Mouse (Mus musculus) kidney, embryonic 15.5 days (tissue): ENCODE results near the gene Rgl2. TPM values are rescaled to one million over a fixed set of nuclear protein-coding genes. Genes with fewer than 3 reads are reported as not detected.
"Not testable (repeated sequence)": the region's sequence is repeated elsewhere in the genome, so short reads cannot be mapped to it uniquely, and the experiment has no call there.

Experiments used
- ATAC-seq: fragments of 200-750 bp; cut with Nextera tagmentation; replicated peaks from 2 replicates; pipeline ENCODE4 v1.8.0; 2017; ENCODE audit warnings: moderate TSS enrichment; ENCODE audit not compliant: low FRiP score
- H3K27ac ChIP-seq: fragments of 300-500 bp; sonication (generic); 2 replicates; pipeline ENCODE4 v1.5.1; 2015; ENCODE audit warnings: mild to moderate bottlenecking, inconsistent platforms
- H3K27me3 ChIP-seq: fragments of 300-500 bp; sonication (generic); 2 replicates; pipeline ENCODE4 v1.6.1; 2015; ENCODE audit warnings: inconsistent platforms
- H3K36me3 ChIP-seq: fragments of 300-500 bp; sonication (generic); 2 replicates; pipeline ENCODE4 v1.6.1; 2015; ENCODE audit warnings: inconsistent platforms
- H3K4me1 ChIP-seq: fragments of 300-500 bp; sonication (generic); 2 replicates; pipeline ENCODE4 v1.6.1; 2015; ENCODE audit warnings: inconsistent platforms
- H3K4me2 ChIP-seq: fragments of 300-500 bp; sonication (generic); 2 replicates; pipeline ENCODE4 v1.6.1; 2015; ENCODE audit warnings: moderate library complexity, mild to moderate bottlenecking, inconsistent platforms
- H3K4me3 ChIP-seq: fragments of 300-500 bp; sonication (generic); replicated peaks from 2 replicates; pipeline ENCODE4 v1.5.1; 2015; ENCODE audit warnings: mild to moderate bottlenecking, inconsistent platforms
- H3K9ac ChIP-seq: fragments of 300-500 bp; sonication (generic); 2 replicates; pipeline ENCODE4 v1.6.1; 2015; ENCODE audit warnings: mild to moderate bottlenecking, inconsistent platforms
- H3K9me3 ChIP-seq: fragments of 300-500 bp; sonication (generic); replicated peaks from 2 replicates; pipeline ENCODE4 v1.6.1; 2016; ENCODE audit warnings: inconsistent platforms
- WGBS: fragments of 180-500 bp; shearing (Covaris S2); methylation state at CpG from one replicate; pipeline ENCODE4 v1.1.7; 2015; ENCODE audit warnings: mixed read lengths; 5-methylcytosine and 5-hydroxymethylcytosine counted together
- polyA plus RNA-seq: library from polyadenylated mRNA; unstranded; fragments of >200 nt; fragmentation: Nextera tagmentation; extraction: Ambion mirVana; gene quantifications from 2 replicates; pipeline ENCODE4 v1.2.1, GENCODE M21; 2015

Rgl2 gene
- polyA plus RNA-seq = 30.7 and 34.5 TPM in 2 replicates

DNA sequence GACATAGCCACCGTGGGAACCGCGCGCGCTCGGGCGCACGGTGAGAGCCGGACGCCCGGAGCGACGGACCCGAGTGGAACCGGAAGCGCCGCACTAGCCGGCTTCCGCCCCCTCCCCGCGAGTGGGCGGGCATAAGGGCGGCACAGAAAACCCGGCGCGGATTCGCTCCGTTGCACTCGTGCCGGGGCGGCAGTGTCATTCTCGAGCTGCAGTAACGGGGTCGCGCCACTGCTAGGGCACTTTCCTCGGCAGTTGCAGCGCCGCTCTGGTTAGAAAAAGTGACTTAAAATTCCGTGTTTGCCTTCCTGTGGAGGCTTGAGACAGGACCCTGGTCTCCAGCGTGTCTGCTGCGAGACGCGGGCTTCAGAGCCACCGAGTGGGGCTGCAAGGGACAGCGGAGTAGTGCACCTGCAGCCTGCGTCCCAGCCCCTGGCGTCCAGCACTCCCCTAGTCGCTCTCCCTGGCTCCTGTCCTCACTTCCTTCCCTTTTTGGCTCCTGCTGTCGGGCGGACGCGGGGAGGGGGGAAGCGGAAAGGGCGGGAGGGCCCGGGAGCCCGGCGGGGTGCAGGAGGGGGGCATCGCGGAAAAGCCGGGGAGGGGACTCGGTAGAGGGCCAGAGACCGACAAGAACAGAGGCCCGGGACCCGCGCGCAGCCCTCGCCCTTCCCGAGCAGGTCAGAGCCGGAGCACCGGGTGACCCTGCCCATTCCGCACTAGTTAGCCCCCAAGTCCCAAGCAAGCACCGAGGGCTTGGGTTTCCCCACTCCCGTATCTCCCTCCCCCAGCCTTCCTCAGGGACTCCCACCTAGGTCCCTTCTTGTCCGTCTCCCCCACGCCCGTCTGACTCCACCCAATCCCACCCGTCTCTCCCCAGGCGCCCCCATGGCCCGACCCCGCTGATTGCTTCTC, at the start of gene Rgl2:
TSS of gene Rgl2 (plus strand) at position 173 of the 909 bp plus-strand sequence.
- Histone ChIP-seq H3K9me3 (no peaks in the 10 kb centered on the region), H3K4me2 (peak within 1 kb of the TSS; percentile 99), H3K27me3 (no peaks in the 10 kb centered on the region), H3K27ac (peak within 1 kb of the TSS; percentile 98), H3K36me3 (peaks cover 33% of the 10 kb centered on the region), H3K4me1 (peaks cover 24% of the 10 kb centered on the region), H3K9ac (peak within 1 kb of the TSS; percentile 90), H3K4me3 (peak within 1 kb of the TSS; percentile 87)
- ATAC-seq = peak; percentile 83
- WGBS = under 1% methylated on average over 79 of the region's 80 CpGs

DNA sequence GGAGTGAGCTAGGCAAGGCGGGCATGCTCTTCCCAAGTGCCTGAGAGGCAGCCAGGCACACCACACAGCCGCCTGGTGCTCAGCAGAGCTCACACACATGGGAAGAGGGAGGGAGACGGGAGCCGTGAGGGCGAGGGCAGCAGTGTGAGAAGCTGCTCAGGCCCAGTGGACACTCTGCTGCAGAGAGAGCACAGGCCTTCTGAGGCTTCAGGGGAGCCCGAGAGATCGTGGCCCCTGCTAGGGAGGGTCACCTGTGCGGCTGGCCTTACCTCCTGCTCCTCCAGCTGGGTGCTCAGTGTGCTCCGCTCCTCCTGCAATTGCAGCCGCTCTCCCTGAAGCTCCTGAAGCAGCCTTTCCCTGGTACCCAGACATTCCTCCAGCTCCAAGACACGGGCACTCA, 45.0 kb upstream of the Rgl2 start:
- not testable (repeated sequence) for H3K4me2 ChIP-seq, H3K9ac ChIP-seq, H3K27me3 ChIP-seq, H3K9me3 ChIP-seq, ATAC-seq, H3K4me3 ChIP-seq, H3K27ac ChIP-seq
- WGBS = 92% methylated on average over 10 of the region's 11 CpGs
- Histone ChIP-seq H3K36me3 (peaks cover 60% of the 10 kb centered on the region), H3K4me1 (peaks cover 14% of the 10 kb centered on the region)

DNA sequence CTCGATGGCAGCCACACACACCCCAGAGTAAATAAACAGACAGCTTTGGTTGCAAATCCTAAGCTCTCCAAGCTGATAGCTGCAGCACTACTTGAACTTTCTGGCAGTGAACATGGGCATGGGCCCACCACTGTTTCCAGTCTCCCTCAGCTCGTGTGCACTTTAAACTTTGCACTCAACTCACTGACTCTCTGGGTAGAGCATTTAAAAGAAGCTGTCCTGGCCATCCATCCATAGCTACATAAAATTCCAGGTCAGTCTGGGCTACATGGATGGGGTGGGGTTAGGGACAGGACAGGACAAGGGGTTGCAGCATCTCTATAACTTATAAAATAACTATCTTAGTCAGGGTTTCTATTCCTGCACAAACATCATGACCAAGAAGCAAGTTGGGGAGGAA, 41.5 kb upstream of the Rgl2 start:
- not testable (repeated sequence) for H3K9me3 ChIP-seq, H3K9ac ChIP-seq, H3K27me3 ChIP-seq, ATAC-seq, H3K27ac ChIP-seq, H3K4me3 ChIP-seq
- Histone ChIP-seq H3K4me2 (peak overlapping the region; percentile 63; the same call in 1 of the 2 replicates), H3K36me3 (peaks cover 31% of the 10 kb centered on the region), H3K4me1 (peaks cover 18% of the 10 kb centered on the region)
- WGBS = 70% methylated on average over 2 of the region's 2 CpGs

DNA sequence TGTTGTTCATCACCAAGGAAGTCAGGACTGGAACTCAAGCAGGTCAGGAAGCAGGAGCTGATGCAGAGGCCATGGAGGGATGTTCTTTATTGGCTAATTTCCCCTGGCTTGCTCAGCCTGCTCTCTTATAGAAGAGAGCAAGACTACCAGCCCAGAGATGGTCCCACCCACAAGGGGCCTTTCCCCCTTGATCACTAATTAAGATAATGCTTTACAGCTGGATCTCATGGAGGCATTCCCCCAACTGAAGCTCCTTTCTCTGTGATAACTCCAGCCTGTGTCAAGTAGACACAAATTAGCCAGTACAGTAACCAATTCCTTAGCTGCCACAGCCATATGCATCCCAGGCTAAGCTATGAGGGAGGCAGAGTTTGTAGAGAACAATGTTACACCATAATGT, 41.1 kb upstream of the Rgl2 start:
- H3K9me3 ChIP-seq, H3K27me3 ChIP-seq, H3K9ac ChIP-seq, H3K27ac ChIP-seq, ATAC-seq: not testable (repeated sequence)
- peaks cover 18% of the 10 kb centered on the region for H3K4me1 ChIP-seq
- peaks cover 27% of the 10 kb centered on the region for H3K36me3 ChIP-seq
- H3K4me3 ChIP-seq = 0 out of 2 replicates have a peak overlapping the region, but pooled peaks have one; percentile 7
- peak overlapping the region; percentile 63 for H3K4me2 ChIP-seq

DNA sequence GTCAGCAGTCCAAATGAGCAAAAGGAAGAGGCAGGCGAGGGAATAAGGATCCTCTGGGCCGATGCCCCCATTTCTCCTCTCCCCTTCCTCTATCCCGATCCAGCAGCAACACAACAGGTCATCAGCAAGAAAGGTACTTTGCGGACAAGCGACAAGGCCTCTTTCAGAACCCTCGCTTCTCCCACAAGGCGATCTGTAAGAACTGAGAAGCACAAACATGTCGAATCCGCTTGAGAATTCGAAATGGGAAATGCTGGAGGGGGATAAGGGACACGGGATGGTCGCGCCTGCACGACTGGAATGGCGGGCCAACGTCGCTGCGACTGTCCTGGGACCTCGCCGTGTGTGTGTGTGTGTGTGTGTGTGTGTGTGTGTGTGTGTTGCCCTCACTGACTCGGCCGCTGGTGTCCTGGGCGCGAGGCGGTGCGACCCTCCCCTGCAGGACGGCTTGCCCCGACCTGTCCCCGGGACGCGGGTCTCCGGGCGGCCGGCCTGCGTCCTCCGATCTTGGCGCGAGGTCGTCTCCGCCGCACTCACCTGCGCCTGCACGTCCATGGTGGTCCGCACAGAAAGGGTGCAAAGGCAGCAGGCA, 39.3 kb upstream of the Rgl2 start:
- H3K9ac ChIP-seq = peak overlapping the region; percentile 68
- H3K27ac ChIP-seq = peak overlapping the region; percentile 78
- peaks cover 16% of the 10 kb centered on the region for H3K36me3 ChIP-seq
- H3K4me1 ChIP-seq = peaks cover 18% of the 10 kb centered on the region
- under 1% methylated on average over 36 of the region's 44 CpGs for WGBS
- H3K27me3 ChIP-seq, ATAC-seq, H3K9me3 ChIP-seq: not testable (repeated sequence)
- peak overlapping the region; percentile 63 for H3K4me2 ChIP-seq
- peak overlapping the region; percentile 71 for H3K4me3 ChIP-seq

DNA sequence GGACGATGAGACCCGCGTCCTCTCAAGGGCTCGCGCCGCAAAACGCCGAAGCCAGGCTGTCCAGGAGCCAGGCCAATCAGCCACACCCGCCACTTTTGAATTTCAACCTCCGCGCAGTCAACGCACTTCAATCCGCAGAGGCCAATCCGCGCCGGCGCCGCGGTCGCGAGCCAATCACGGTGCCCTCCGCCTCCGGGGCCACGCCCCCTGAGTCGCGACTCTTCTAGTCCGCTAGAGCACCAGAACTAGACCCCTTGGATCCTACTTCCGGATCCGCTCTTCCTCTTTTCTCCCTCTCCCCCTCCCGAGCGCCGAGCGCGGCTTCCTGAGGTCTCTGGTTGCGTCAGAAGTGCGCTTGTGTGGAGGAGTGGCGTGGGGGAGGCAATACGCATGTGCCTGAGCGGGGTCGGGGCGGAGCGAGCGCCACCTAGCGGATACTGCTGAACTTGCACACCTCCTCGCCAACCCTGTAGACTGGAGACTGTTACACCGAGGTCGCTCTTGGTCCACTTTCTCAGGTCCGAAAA, 38.7 kb upstream of the Rgl2 start, which contains the start of gene Kifc1:
TSS of gene Kifc1 (minus strand) at position 129 of the 527 bp plus-strand sequence.
- Histone ChIP-seq H3K9ac (peak within 1 kb of the TSS; percentile 68), H3K36me3 (peaks cover 11% of the 10 kb centered on the region), H3K27ac (peak within 1 kb of the TSS; percentile 78), H3K4me3 (peak within 1 kb of the TSS; percentile 71), H3K9me3 (no peaks in the 10 kb centered on the region), H3K4me1 (peaks cover 18% of the 10 kb centered on the region), H3K27me3 (no peaks in the 10 kb centered on the region), H3K4me2 (peak within 1 kb of the TSS; percentile 63)
- ATAC-seq = peak; percentile 99
- under 1% methylated on average over 49 of the region's 49 CpGs for WGBS

DNA sequence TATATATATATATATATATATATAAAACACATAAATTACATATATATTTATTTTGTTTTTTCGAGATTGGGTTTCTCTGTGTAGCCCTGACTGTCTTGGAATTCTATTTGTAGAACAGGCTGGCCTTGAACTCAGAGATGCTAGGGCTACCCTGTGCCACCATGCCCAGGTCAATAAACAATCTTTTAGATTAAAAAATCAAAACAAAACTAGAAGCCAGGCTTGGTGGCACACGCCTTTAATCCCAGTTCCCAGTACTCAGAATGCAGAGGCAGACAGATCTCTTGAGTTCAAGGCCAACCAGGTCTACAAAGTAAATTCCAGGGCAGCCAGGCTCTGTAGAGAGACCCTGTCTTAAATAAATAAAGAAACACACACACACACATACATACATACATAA, 38.0 kb upstream of the Rgl2 start:
- WGBS = 68% methylated on average over 2 of the region's 2 CpGs
- no peak overlapping the region for H3K27ac ChIP-seq
- H3K4me1 ChIP-seq = peaks cover 18% of the 10 kb centered on the region
- H3K9me3 ChIP-seq = no peaks in the 10 kb centered on the region
- H3K4me2 ChIP-seq = no peak overlapping the region
- no peak overlapping the region for H3K9ac ChIP-seq
- H3K36me3 ChIP-seq = peaks cover 3% of the 10 kb centered on the region
- no peak for ATAC-seq
- no peaks in the 10 kb centered on the region for H3K27me3 ChIP-seq
- no peak overlapping the region for H3K4me3 ChIP-seq

DNA sequence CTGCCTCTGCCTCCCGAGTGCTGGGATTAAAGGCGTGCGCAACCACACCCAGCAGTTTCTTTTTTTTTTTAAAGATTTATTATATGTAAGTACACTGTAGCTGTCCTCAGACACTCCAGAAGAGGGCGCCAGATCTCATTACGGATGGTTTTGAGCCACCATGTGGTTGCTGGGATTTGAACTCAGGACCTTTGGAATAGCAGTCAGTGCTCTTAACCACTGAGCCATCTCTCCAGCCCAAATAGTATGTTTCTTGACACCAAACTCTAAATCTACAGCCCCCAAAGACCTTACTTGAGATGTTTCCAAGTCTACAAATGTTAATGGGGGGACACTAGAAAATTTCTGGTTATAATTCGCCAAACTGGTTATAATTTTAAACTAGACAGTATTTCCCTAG, 37.5 kb upstream of the Rgl2 start:
- ATAC-seq, H3K4me2 ChIP-seq, H3K4me3 ChIP-seq, H3K9me3 ChIP-seq, H3K36me3 ChIP-seq, H3K27me3 ChIP-seq, H3K27ac ChIP-seq, H3K9ac ChIP-seq: not testable (repeated sequence)
- H3K4me1 ChIP-seq = peaks cover 18% of the 10 kb centered on the region
- 75% methylated on average over 6 of the region's 6 CpGs for WGBS

DNA sequence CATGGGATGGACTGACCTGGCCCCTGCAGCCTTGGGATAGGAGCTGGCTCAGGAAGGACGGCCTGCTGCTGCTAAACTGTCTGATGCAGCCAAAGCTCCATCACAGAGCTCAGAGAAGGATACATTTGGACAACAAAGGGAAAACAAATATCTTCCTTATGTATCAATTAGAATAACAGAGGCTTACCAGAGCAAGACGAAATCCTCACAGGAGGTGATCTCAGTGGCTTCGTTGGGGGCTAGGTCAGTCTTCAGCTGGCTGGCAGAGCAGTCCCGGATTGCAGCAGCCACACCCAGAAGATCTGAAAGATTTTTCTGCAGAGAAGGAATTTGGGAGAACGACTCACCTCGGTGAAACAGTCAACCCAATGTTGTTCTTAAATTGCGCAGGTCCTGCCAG, 36.9 kb upstream of the Rgl2 start:
- no peak overlapping the region for H3K9ac ChIP-seq
- peaks cover 18% of the 10 kb centered on the region for H3K4me1 ChIP-seq
- H3K4me2 ChIP-seq = no peak overlapping the region
- no peaks in the 10 kb centered on the region for H3K9me3 ChIP-seq
- H3K36me3 ChIP-seq = no peaks in the 10 kb centered on the region
- H3K4me3 ChIP-seq = no peak overlapping the region
- WGBS = 33% methylated on average over 7 of the region's 7 CpGs
- no peak for ATAC-seq
- H3K27me3 ChIP-seq = no peaks in the 10 kb centered on the region
- no peak overlapping the region for H3K27ac ChIP-seq

DNA sequence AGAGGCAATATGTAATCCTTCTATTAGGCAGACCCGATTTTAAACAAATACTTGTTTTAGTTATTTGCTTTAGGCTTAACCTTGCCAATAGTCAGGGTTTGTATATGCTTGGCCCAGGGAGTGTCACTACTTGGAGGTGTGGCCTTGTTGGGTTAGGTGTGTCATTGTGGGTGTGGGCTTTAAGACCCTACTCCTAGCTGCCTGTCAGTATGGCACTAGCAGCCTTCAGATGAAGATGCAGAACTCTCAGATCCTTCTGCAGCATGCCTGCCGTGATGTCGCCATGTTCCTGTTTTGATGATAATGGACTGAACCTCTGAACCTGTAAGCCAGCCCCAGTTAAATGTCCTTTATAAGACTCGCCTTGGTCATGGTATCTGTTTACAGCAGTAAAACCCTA, 36.3 kb upstream of the Rgl2 start:
- WGBS = 80% methylated on average over 4 of the region's 4 CpGs

DNA sequence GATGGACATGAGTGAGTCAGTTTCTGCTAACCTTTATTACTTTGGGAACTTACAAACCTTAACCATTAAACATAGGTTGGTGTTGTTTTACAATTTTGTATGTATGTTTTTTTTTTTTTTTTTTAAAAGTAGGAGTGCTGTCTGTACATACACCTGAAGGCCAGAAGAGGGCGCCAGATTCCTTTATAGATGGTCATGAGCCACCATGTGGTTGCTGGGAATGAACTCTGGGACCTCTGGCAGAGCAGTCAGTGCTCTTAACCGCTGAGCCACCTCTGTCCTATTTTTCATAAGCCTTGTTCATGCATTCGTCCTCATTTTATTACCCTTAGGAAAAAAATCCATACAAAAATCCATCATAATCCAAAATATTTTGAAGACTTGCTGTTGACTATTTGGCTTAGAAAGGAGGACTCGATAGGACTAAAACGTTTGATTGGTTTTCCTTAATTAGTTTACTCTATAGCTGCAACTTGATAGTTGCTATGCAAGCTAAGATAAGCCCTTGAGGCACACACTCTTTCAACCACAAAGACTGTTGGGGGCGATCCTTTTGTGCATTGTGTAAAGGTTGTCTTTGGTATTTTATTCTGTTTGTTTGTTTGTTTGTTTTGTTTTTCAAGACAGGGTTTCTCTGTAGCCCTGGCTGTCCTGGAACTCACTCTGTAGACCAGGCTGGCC, 32.1 kb upstream of the Rgl2 start:
- 42% methylated on average over 6 of the region's 6 CpGs for WGBS
- no peak for ATAC-seq

More for the DNA sequence above, 36.3 kb upstream of the Rgl2 start:
- H3K4me2 ChIP-seq, H3K27ac ChIP-seq, ATAC-seq, H3K27me3 ChIP-seq, H3K4me3 ChIP-seq, H3K36me3 ChIP-seq, H3K9me3 ChIP-seq, H3K9ac ChIP-seq: not testable (repeated sequence)
- H3K4me1 ChIP-seq = peaks cover 15% of the 10 kb centered on the region

DNA sequence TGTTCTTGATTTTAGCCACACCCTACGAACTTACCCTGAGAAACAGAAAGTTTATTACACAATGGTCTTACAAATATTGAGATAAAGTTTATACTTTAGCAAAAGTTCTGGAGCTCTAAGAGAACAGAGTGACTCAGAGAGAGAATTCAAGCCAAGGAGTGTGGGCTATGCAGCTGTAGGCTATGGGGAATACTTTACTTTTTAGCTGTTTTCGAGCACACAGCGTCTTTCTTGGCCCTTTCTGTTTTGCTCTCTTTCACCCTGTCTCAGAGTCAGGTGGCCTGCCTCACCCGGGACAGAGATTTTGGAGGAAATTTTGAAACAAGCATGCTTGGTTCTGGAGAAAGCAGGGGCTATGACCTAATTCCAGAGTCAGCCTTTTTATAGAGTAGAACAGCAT, 31.1 kb upstream of the Rgl2 start:
- not testable (repeated sequence) for H3K27me3 ChIP-seq, H3K4me2 ChIP-seq, H3K36me3 ChIP-seq, H3K9ac ChIP-seq, ATAC-seq, H3K27ac ChIP-seq, H3K9me3 ChIP-seq, H3K4me1 ChIP-seq, H3K4me3 ChIP-seq
- WGBS = 81% methylated on average over 4 of the region's 4 CpGs

More for the DNA sequence above, 32.1 kb upstream of the Rgl2 start:
- Histone ChIP-seq H3K27me3 (no peaks in the 10 kb centered on the region), H3K27ac (no peak overlapping the region), H3K9me3 (no peaks in the 10 kb centered on the region), H3K9ac (no peak overlapping the region), H3K4me2 (no peak overlapping the region), H3K36me3 (no peaks in the 10 kb centered on the region), H3K4me3 (no peak overlapping the region), H3K4me1 (no peaks in the 10 kb centered on the region)
